Mouse (Mus musculus) liver, embryonic 13.5 days (tissue): ENCODE results near the gene Fahd1. TPM values are rescaled to one million over a fixed set of nuclear protein-coding genes. Genes with fewer than 3 reads are reported as not detected.

ENCODE experiments used
- ATAC-seq: fragments of 200-750 bp; cut with Nextera tagmentation; 2 replicates; pipeline ENCODE4 v1.8.0; 2017; ENCODE audit warnings: low read depth, mild to moderate bottlenecking, moderate number of reproducible peaks, moderate library complexity
- DNase-seq: peaks from one replicate; pipeline ENCODE4 v3.0.0; 2022
- H3K27ac ChIP-seq: fragments of 300-500 bp; sonication (generic); 2 replicates; pipeline ENCODE4 v1.5.1; 2015; ENCODE audit warnings: moderate library complexity, mild to moderate bottlenecking, inconsistent platforms
- H3K27me3 ChIP-seq: fragments of 300-500 bp; sonication (generic); 2 replicates; pipeline ENCODE4 v1.6.1; 2015; ENCODE audit warnings: mild to moderate bottlenecking, inconsistent platforms
- H3K36me3 ChIP-seq: fragments of 300-500 bp; sonication (generic); 2 replicates; pipeline ENCODE4 v1.6.1; 2015; ENCODE audit warnings: mild to moderate bottlenecking, inconsistent platforms
- H3K4me1 ChIP-seq: fragments of 300-500 bp; sonication (generic); replicated peaks from 2 replicates; pipeline ENCODE4 v1.6.1; 2015; ENCODE audit warnings: inconsistent platforms
- H3K4me2 ChIP-seq: fragments of 300-500 bp; sonication (generic); 2 replicates; pipeline ENCODE4 v1.6.1; 2015; ENCODE audit warnings: inconsistent platforms, mild to moderate bottlenecking, moderate library complexity
- H3K4me3 ChIP-seq: fragments of 300-500 bp; sonication (generic); replicated peaks from 2 replicates; pipeline ENCODE4 v1.5.1; 2015; ENCODE audit warnings: mild to moderate bottlenecking, inconsistent platforms
- H3K9ac ChIP-seq: fragments of 300-500 bp; sonication (generic); 2 replicates; pipeline ENCODE4 v1.6.1; 2015; ENCODE audit warnings: mild to moderate bottlenecking, inconsistent platforms
- H3K9me3 ChIP-seq: fragments of 300-500 bp; sonication (generic); replicated peaks from 2 replicates; pipeline ENCODE4 v1.6.1; 2016; ENCODE audit warnings: inconsistent platforms
- WGBS: fragments of 180-500 bp; shearing (Covaris S2); methylation state at CpG from one replicate; pipeline ENCODE4 v1.1.7; 2015; ENCODE audit not compliant: insufficient replicate concordance; 5-methylcytosine and 5-hydroxymethylcytosine counted together
- polyA plus RNA-seq: library from polyadenylated mRNA; unstranded; fragments of >200 nt; fragmentation: Nextera tagmentation; extraction: Ambion mirVana; gene quantifications from 2 replicates; pipeline ENCODE4 v1.2.1, GENCODE M21; 2015

Fahd1 gene
- polyA plus RNA-seq, 1 experiment from 2014 or later: 34.6 TPM

GRCm38 (mm10) chr17:24881738-24882440, 31.7 kb upstream of the Fahd1 start:
- no peak for ATAC-seq
- WGBS: 45% methylated on average over 7 of the region's 7 CpGs
- peaks cover 44% of the 10 kb centered on the region for H3K4me1 ChIP-seq
- H3K4me3 ChIP-seq: no peak overlapping the region
- H3K9ac ChIP-seq: no peak overlapping the region
- no peak for DNase-seq
- H3K27ac ChIP-seq: no peak overlapping the region
- no peak overlapping the region for H3K4me2 ChIP-seq
- no peaks in the 10 kb centered on the region for H3K9me3 ChIP-seq
- H3K36me3 ChIP-seq: peaks cover 35% of the 10 kb centered on the region
- H3K27me3 ChIP-seq: no peaks in the 10 kb centered on the region

DNA sequence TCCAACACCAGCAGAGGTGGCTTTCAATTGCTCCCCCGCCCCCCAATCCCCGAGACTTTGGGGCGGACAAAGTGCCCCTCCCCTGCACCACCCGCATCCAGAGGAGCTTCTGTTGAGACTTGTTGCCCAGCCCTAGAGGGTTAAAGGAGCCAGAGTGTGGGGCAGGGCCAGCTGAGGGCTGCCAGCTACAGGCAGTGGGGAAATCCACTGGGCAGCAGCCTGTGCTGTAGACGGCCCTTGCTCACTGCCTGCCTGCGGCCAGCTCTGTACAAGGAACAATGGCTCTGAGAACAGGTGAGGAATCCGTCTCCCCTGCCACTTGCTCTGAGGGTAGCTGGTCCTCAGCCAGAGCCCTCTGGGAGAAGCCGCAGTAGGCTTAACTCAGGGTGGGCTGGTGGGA, 28.4 kb upstream of the Fahd1 start:
- DNase-seq (no peak), ATAC-seq (no peak)
- H3K36me3 ChIP-seq: peaks cover 19% of the 10 kb centered on the region
- H3K27me3 ChIP-seq: no peaks in the 10 kb centered on the region
- H3K27ac ChIP-seq: peak overlapping the region; percentile 65
- peak overlapping the region; percentile 32; the same call in 1 of the 2 replicates for H3K4me2 ChIP-seq
- H3K9me3 ChIP-seq: no peaks in the 10 kb centered on the region
- 71% methylated on average over 8 of the region's 8 CpGs for WGBS
- H3K4me3 ChIP-seq: no peak overlapping the region
- H3K9ac ChIP-seq: peak overlapping the region; percentile 36; the same call in 1 of the 2 replicates
- H3K4me1 ChIP-seq: peaks cover 31% of the 10 kb centered on the region

GRCm38 (mm10) chr17:24878117-24878397, 27.9 kb upstream of the Fahd1 start:
- H3K27ac ChIP-seq: peak overlapping the region; percentile 65
- whole genome bisulfite sequencing: 48% methylated on average over 5 of the region's 5 CpGs
- H3K9ac ChIP-seq: peak overlapping the region; percentile 36

DNA sequence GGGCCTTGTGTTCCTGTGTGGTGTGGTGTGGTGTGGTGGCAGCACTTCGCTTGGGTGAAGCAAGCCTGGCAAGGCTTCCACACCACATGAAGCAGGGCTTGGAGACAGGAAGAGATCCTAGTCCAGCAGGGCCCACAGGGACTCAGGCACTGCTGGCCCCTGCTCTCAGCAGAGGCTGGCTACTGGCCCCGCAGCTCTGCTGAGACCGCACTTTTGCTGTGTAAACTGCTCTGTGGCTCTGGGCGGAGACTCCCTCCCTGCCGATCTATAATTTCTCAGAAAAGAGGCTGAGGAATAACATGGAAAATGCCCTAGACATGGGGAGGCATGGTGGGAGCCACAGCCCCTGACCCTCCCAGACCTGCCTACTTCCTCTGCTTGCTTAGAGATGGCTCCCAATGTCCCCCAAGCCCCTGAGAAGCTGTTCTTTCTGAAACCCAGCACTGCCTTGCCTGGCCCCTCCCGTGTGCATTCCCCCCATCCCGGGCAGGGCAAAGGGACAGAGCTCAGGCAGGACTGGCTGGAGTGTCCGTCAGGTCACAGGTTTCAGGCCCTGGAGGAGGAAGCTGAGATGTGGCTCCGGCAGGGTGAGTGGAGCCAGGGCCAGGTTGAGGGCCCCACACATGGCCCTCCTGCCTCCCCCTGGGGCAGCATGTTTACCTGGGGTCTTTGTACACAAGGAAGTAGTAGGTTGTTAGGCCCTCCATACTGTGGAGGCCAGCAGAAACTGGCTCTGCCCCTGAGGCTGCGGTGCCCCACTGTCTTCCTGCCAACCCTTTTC, 27.4 kb upstream of the Fahd1 start:
- Histone ChIP-seq H3K4me1 (peaks cover 30% of the 10 kb centered on the region), H3K9ac (peak overlapping the region; percentile 23), H3K27ac (peak overlapping the region; percentile 65), H3K27me3 (no peaks in the 10 kb centered on the region), H3K36me3 (peaks cover 9% of the 10 kb centered on the region), H3K4me3 (no peak overlapping the region), H3K9me3 (no peaks in the 10 kb centered on the region), H3K4me2 (peak overlapping the region; percentile 32)
- WGBS: 56% methylated on average over 10 of the region's 10 CpGs
- peak; percentile 53 for ATAC-seq
- no peak for DNase-seq

More at GRCm38 (mm10) chr17:24878117-24878397, 27.9 kb upstream of the Fahd1 start:
- DNase-seq: no peak
- Histone ChIP-seq H3K4me2 (peak overlapping the region; percentile 32), H3K36me3 (peaks cover 14% of the 10 kb centered on the region), H3K4me1 (peaks cover 30% of the 10 kb centered on the region), H3K9me3 (no peaks in the 10 kb centered on the region), H3K27me3 (no peaks in the 10 kb centered on the region), H3K4me3 (no peak overlapping the region)
- peak; percentile 21; the same call in 1 of the 2 replicates for ATAC-seq

DNA sequence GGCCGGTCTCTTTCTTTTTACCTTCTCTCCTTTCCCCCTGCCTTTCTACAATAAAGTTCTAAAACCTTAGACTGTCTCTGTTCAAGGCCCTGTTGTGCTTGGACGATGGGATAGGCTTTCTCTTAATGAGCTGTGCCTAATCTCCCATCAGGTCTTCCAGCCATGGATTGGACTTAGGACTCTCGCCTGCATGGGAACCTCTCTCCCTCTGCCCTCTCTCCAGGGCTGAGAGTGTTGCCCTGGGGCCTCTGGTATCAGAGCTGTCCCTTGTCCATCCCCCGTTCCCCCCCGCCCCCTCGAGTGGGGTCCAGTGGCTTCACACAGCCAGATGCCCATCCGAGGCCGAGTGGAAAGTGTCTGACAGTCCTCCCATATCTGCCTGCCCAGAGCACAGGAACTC, 24.8 kb upstream of the Fahd1 start:
- ATAC-seq: no peak
- WGBS: 61% methylated on average over 8 of the region's 8 CpGs

DNA sequence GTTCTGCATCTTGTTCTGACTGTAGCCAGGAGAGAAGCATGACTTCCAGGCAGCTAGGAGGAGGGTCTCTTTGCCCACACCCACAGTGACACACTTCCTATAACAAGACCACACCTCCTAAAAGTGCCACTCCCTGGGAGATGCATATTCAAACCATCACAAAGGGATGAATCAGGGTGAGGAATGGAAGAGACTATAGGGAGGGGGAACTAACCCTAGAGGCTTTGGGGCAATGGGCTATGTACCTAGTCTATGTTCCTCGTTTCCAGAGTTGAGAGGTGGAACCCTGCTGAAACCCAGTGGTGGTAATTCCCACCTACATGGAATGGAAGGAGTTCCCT, 24.2 kb upstream of the Fahd1 start:
- no peak for ATAC-seq
- no peak overlapping the region for H3K4me2 ChIP-seq
- H3K27me3 ChIP-seq: no peaks in the 10 kb centered on the region; the same call in 1 of the 2 replicates
- H3K36me3 ChIP-seq: no peaks in the 10 kb centered on the region
- H3K9ac ChIP-seq: no peak overlapping the region
- no peak overlapping the region for H3K27ac ChIP-seq
- peaks cover 25% of the 10 kb centered on the region for H3K4me1 ChIP-seq
- WGBS: 37% methylated on average over 1 of the region's 1 CpGs
- no peaks in the 10 kb centered on the region for H3K9me3 ChIP-seq
- H3K4me3 ChIP-seq: no peak overlapping the region
- DNase-seq: no peak

More for the DNA sequence above, 24.8 kb upstream of the Fahd1 start:
- H3K27ac ChIP-seq: no peak overlapping the region
- no peaks in the 10 kb centered on the region; the same call in 1 of the 2 replicates for H3K27me3 ChIP-seq
- no peak overlapping the region for H3K4me3 ChIP-seq
- H3K9ac ChIP-seq: no peak overlapping the region
- H3K36me3 ChIP-seq: no peaks in the 10 kb centered on the region
- no peak for DNase-seq
- H3K4me2 ChIP-seq: no peak overlapping the region
- peaks cover 25% of the 10 kb centered on the region for H3K4me1 ChIP-seq
- H3K9me3 ChIP-seq: no peaks in the 10 kb centered on the region

GRCm38 (mm10) chr17:24873695-24874404, 23.7 kb upstream of the Fahd1 start:
- Histone ChIP-seq H3K4me1 (peaks cover 25% of the 10 kb centered on the region), H3K4me3 (no peak overlapping the region), H3K36me3 (no peaks in the 10 kb centered on the region), H3K9ac (no peak overlapping the region), H3K9me3 (no peaks in the 10 kb centered on the region), H3K27ac (no peak overlapping the region), H3K4me2 (no peak overlapping the region), H3K27me3 (no peaks in the 10 kb centered on the region; the same call in 1 of the 2 replicates)
- ATAC-seq (no peak), DNase-seq (no peak)
- WGBS: 35% methylated on average over 4 of the region's 4 CpGs

GRCm38 (mm10) chr17:24867914-24868313, 17.8 kb upstream of the Fahd1 start:
- 87% methylated on average over 10 of the region's 10 CpGs for WGBS
- Histone ChIP-seq H3K4me1 (no peaks in the 10 kb centered on the region), H3K27me3 (no peaks in the 10 kb centered on the region; the same call in 1 of the 2 replicates), H3K4me3 (no peak overlapping the region), H3K27ac (no peak overlapping the region), H3K9me3 (no peaks in the 10 kb centered on the region), H3K36me3 (peaks cover 32% of the 10 kb centered on the region), H3K4me2 (no peak overlapping the region), H3K9ac (no peak overlapping the region)
- ATAC-seq: no peak
- DNase-seq: no peak

DNA sequence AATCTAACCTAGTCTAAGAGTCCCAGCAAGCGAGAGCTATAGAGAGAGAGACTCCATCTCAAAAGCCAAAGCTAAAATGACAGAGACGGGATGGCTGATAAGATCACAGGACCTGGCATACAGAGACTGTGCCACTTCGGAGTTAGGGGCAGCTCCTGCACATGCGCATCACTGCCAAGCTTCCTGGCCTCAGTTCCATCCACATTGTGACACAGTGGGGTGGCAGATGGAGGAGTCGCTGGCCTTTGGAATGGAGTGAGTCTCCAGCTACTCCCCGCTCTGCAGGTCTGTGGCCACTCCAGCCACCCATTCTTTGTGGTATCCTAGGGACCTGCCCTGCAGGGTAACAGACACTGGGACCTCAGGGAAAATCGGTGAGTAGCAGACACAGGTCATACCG, 15.6 kb upstream of the Fahd1 start, which contains the start of gene Igfals:
TSS of gene Igfals (plus strand) at position 222 of the 400 bp plus-strand sequence.
- WGBS: 81% methylated on average over 8 of the region's 8 CpGs
- H3K4me2 ChIP-seq: no peak within 1 kb of the TSS
- no peak within 1 kb of the TSS for H3K4me3 ChIP-seq
- peaks cover 11% of the 10 kb centered on the region for H3K4me1 ChIP-seq
- peaks cover 53% of the 10 kb centered on the region for H3K36me3 ChIP-seq
- H3K27me3 ChIP-seq: no peaks in the 10 kb centered on the region; the same call in 1 of the 2 replicates
- H3K27ac ChIP-seq: no peak within 1 kb of the TSS; the same call in 1 of the 2 replicates
- DNase-seq (no peak), ATAC-seq (no peak)
- no peaks in the 10 kb centered on the region for H3K9me3 ChIP-seq
- no peak within 1 kb of the TSS for H3K9ac ChIP-seq

- Histone ChIP-seq H3K4me3 (no peak overlapping the region), H3K4me2 (no peak overlapping the region), H3K9ac (no peak overlapping the region), H3K27ac (peak overlapping the region; percentile 90), H3K27me3 (no peaks in the 10 kb centered on the region), H3K9me3 (no peaks in the 10 kb centered on the region), H3K4me1 (peaks cover 51% of the 10 kb centered on the region), H3K36me3 (peaks cover 84% of the 10 kb centered on the region)
- DNase-seq (no peak), ATAC-seq (no peak)
- WGBS: 82% methylated on average over 3 of the region's 3 CpGs
Observed at GRCm38 (mm10) chr17:24861785-24862184, 11.6 kb upstream of the Fahd1 start.

DNA sequence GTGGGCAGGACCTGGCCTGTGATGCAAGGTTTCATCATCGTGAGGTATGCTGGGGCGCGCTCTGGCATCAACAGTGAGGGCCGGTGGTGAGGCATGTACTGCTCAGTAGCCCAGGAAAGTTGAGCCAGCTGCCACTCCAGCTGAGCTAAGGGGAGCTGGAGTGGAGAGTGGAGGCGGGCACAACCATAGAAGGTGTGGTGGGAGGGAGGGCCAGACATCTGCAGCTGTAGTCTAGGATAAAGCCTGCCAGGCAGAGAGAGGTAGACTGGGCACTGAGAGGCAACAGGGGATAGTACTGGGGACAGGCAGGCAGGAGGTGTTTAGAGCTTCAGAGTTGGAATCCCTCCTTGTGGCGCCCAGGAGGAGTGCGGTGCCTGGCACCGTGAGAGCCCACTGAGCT, 9.9 kb upstream of the Fahd1 start:
- peaks cover 66% of the 10 kb centered on the region for H3K4me1 ChIP-seq
- peak overlapping the region; percentile 59 for H3K9ac ChIP-seq
- H3K4me2 ChIP-seq: peak overlapping the region; percentile 44

More for the DNA sequence above, 9.9 kb upstream of the Fahd1 start:
- H3K9me3 ChIP-seq: no peaks in the 10 kb centered on the region
- H3K27ac ChIP-seq: peak overlapping the region; percentile 90
- 89% methylated on average over 8 of the region's 8 CpGs for WGBS
- H3K4me3 ChIP-seq: 0 out of 2 replicates have a peak overlapping the region, but pooled peaks have one; percentile 3
- ATAC-seq (peak; percentile 81), DNase-seq (no peak)
- peaks cover 88% of the 10 kb centered on the region for H3K36me3 ChIP-seq
- no peaks in the 10 kb centered on the region for H3K27me3 ChIP-seq
